Mouse (Mus musculus): Measurements from ENCODE around the gene Slc3a2.
"Not testable (repeated sequence)": the region's sequence is repeated elsewhere in the genome, so short reads cannot be mapped to it uniquely, and the experiment has no call there.

The Slc3a2 gene

DNA sequence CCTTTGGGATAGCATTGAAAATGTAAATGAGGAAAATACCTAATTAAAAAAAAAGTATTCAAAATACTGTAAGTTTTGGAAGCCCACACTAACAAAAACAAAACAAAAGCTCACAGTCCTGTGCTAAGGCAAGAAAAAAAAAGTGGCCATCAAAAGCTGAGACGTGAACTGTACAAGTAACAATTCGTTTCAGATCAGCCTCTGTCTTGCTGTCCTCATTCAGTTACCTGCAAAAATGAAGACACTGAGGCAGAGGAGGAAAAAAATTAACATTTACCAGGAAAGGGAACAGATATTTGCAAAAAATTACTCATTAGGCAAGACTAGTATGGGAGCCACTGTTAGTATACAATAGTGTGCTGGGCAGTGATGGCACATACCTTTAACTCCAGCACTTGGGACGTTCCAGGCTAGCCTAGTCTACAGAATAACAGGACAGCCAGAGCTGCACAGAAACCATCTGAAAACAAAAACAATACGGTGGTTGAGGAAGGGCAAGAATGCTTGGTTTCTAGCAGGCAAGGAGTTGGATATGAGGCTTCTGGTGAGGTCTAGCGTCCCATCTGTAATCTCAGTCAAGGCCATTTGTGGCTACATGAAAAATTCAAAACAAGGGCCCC, 4.4 kb upstream of the Slc3a2 start:
- no peak for DNase-seq (ENCODE audit: low spot score in 2 of 2)

DNA sequence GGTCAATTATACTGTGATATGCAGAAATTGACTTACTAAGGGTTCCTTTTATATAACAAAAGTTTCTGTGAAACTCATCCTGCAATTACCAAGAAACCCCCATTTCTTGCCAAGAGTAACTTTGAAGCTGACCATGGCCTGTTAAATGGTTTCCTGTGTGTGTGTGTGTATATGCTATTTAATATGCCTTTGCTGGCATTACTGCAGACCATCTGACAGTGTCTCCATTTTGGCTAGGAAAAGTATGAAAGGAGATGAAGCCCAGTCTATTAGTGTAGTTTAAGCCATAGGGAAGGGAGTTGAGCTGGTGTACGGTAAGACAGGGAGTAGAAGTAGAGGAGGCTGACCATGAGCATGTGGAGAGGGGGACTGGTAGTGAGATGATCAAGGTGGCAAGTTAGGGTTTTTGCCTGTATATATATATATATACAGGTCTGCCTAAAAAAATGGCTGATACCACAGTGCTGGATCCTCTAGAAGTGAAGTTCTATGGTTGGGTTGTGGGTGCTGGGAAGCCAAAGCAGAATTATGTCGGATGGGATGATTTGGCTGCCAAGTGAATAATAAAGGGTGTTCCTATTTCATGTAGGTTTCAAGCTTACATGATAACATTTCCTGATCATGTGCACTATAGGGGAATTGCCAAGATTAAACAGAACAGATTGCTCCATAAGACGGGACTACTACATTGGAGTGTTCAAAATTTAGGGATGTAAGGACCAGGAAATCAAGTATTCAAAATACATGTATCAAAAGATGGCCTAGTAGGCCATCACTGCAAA, 3.6 kb upstream of the Slc3a2 start:
- no peak for DNase-seq (ENCODE audit: low spot score in 2 of 2)

DNA sequence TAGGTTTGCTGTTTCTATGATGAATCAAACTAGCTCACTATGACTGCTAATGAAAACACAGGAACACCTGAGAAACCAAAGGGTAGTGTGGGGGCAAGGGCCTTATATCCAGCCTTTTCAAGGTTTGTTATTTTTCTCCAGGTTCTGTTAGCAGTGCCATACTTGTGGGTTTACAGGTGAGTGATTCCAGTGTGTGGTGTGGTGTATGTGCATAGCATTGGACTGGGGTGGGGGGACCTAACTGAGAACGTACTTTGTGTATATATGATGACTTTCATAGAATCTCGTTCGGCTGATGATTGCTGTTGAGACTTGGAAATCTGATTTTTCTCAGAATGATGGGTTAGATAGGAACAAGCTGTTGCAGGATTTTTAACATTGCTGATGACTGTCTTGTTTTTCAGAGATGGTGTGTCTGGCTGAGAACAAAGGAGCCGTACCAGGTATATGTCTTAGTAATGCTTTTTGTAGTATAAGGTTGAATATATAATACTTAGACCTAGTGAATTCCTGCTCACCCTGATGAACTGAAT, 2.0 kb upstream of the Slc3a2 start:
- DNase-seq (ENCODE audit: low spot score in 2 of 2), result no peak

DNA sequence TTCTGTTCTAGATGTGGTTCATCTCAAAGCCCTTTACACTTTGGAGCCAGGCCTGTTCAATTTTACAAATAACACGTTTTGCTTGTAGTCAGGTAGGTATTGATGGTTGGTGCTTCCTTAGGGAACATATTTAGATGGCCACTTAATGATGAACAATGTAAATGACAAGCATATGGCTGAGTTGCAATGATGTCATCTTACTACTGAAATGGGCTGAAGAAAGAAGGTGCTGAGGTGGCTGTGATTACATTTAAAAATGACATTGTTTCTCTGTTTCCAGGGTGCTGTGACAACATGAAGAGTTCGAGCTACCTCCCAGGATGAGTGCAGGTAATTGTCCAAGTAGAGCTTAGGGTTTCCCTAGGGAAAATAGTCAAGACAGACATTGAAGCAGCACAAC, 1.2 kb upstream of the Slc3a2 start:
- no peak for DNase-seq (ENCODE audit: low spot score in 2 of 2)

DNA sequence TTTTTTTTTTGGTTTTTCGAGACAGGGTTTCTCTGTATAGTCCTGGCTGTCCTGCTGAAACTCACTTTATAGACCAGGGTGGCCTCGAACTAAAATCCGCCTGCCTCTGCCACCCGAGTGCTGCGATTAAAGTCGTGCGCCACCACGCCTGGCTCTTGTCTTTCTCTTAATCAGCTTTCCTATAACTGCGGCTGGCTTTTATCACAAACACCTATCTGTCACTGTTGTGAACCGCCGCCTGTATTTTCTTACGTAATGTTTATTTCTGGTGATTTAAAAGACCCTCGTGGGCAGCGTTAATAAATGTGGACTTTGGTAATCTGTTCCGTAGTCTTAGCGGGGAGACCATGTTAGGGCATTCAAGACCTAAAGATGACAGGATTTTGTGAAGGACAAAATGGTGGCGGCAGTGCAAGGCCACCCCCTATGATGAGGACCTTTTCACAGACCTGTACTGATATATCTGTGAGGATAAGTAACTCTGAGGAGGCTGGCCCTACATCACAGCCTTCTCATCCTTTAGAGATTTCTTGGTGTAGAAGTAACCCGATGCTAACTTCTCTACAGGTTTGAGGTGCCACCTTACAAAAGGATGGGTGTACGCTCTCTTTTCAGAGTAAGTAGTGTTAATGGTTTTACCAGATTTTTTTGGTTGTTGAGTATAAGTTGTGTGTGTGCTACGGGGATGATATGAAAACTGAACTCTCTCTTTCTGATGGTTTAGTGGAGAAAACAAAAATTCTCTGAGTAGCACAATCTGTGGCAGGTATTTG, 591 bp upstream of the Slc3a2 start:
- no peak for DNase-seq (ENCODE audit: low spot score in 2 of 2)

DNA sequence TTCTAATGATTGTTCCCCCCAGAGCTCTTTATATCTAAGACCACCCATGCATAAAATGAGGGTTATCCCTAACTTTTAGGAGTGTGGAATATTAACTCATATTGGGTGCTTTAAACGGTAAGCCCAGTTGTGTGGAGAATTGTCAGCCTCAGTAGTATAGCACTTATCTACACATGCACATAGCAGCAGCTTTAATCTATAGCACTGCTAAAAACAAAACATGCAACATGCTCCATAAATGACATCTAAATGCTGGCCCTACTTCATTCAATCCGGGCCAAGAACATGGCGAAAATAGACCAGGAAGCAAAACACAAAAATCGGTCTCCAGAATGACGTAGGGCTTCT, 636 bp downstream of the Slc3a2 start:
- DNase-seq (ENCODE audit: low spot score in 2 of 2), result no peak

DNA sequence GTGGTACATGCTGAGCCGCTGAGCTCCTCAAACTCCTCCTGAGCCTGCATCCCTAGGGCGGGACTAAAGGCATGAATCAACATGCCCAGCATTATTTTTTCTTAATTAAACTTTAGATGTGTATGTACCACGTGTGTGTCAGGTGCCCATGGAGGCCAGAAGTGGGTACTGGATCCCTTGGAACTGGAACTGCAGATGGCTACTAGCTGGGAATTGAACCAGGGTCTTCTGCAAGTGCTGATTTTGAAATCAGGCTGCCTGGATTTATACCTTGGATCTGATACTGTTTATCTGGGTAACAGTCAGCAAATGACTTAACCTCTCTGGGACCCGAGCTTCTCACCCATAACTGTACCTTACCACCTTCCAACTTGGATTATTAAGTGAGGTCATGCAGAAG, 1.1 kb downstream of the Slc3a2 start:
- DNase-seq (ENCODE audit: low spot score in 2 of 2), result no peak

DNA sequence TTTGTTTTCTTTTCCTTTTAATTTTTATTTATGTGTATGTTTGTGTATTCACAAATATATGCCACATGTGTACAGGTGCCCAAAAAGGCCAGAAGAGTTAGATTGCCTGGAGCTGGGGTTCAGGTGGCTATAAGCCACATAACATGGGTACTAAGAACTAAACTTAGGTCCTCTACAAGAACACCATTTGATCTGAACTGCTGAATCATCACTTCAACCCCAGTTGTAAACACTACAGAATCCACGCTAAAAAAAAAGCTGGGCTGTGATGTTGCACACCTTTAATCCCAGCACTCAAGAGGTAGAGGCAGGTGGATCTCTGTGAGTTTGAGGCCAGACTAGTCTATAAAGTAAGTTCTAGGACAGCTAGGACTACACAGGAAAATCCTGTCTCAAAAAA, 1.8 kb downstream of the Slc3a2 start:
- DNase-seq (ENCODE audit: low spot score in 2 of 2), result no peak

DNA sequence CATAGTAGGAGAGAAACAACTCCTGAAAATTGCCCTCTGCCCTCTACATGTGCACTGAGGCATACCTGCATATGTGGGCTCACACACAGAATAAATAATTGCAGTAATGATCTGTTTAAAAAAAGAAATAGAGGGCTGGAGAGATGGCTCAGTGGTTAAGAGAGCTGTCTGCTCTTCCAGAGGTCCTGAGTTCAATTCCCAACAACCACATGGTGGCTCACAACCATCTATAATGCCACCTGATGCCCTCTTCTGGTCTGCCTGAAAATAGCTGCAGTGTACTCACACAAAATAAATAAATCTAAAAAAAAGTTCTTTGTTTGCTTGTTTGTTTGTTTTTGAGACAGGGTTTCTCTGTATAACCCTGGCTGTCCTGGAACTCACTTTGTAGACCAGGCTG, 4.1 kb downstream of the Slc3a2 start:
- DNase-seq (ENCODE audit: low spot score in 2 of 2), result not testable (repeated sequence)

DNA sequence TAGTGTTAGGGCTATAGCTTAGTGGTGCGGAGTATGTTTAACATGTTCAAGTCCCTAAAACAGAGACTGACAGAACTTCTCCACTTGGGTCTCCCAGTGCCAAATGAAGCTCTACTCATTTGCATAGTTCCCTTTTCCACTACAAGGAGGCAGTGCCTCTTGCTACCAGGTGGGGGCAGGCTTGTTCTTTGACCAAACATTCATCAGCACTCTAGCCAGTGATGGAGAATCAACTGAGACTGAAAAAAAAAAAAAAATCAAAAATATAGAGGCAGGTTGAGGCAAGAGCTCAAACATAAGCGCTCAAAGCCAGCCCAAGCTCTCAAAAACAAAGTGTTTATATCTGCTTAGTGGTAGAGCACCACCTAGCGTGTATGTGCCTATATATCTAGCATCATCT, 4.8 kb downstream of the Slc3a2 start:
- DNase-seq (ENCODE audit: low spot score in 2 of 2), result peak; percentile 71 to 73

DNA sequence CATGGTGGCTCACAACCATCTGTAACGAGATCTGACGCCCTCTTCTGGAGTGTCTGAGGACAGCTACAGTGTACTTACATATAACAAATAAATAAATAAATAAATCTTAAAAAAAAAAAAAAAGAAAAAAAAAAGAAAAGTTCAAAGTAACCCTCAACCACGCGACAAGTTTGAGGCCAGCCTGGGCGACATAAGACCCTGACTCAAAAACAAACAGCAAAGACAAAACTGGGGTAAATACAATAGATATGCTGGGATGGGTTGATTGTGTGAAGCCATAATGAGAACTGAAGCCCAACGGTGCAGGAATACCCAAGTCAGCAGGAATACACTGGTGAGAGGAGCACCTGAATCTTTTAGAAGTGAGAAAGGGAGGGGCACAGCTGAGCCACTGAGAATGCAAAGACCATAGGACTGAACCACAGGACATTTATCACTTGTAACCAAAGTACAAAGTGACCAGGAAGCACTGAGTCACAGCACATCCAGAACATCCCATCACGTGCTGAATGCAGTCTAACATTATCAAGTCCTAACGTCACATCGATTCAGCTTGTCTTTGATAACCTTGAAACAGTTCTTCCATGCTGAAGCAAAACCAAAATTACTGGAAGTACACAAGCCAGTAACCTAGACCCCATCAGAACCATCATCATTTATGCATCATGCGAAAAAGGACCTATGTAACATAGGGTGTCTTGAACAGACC, 6.2 kb downstream of the Slc3a2 start:
- no peak for DNase-seq (ENCODE audit: low spot score in 2 of 2)

DNA sequence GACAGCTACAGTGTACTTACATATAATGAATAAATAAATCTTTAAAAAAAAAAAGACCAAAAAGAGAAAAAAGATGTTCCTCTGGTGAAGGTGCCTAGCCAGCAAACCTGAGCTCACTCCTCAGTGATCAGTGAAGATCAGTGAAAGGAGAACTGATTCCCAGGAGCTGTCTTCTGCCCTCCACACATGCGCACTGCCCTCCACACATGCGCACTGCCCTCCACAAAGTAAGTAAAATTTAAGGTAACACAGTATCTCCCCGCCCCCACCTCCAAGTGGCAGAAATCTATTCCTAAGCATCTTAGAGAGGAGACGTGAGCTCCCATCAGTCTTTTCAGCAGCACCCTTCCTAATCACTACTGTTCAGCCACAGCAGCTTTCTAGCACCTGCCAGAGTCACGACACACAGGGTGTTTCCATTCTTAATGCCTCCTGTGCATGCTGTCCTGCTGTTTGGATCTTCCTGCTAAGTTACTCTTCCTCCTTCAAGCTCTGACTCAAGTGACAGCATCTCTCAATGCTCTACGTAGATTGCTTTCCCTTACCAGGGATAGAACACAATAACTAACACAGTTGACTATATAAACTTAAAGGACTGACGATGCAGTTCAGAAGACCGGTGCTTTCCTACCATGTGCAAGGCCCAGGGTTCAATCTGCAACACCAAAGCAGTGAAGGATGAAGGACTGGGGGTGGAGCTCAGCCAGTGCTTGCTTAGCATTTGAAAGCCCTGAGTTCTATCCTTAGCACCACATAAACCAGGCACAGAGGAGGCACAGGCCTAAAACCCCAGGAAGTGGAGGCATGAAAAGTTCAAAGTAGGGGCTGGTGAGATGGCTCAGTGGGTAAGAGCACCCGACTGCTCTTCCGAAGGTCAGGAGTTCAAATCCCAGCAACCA, 7.1 kb downstream of the Slc3a2 start:
- DNase-seq (ENCODE audit: low spot score in 2 of 2), result no peak

DNA sequence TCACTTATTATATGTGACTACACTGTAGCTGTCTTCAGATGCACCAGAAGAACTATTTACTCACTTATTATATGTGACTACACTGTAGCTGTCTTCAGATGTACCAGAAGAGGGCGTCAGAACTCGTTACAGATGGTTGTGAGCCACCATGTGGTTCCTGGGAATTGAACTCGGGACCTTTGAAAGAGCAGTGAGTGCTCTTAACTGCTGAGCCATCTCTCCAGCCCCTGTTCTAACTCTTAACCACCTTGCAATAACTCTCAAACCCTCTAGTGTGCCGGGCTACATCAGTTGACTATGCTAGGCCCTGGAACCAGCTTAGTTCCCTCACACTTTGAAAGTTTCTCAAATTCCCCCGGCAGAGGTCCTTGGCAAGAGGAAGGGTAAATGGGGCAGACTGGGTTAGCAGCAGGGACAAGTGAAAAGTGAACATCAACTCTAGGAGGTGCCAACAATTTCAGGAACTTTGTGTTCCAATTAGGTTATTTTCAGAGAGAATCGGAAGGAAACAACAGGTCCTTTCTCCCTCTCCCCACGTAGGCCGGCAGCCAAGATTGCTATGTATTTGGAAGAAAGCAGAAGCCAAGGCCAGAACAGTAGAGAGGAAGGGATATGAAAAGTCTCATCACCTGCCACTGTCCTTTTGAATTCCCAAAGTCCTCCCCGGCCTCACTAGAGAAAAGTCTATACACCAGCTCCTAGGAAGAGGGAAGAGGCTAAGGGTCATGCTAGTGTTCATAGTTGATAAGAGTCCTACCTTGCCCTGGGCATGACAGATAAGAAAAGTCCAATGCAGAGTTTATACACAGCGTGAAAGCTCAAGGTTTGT, 8.3 kb downstream of the Slc3a2 start:
- DNase-seq (ENCODE audit: low spot score in 2 of 2), result peak; percentile 47 to 74

DNA sequence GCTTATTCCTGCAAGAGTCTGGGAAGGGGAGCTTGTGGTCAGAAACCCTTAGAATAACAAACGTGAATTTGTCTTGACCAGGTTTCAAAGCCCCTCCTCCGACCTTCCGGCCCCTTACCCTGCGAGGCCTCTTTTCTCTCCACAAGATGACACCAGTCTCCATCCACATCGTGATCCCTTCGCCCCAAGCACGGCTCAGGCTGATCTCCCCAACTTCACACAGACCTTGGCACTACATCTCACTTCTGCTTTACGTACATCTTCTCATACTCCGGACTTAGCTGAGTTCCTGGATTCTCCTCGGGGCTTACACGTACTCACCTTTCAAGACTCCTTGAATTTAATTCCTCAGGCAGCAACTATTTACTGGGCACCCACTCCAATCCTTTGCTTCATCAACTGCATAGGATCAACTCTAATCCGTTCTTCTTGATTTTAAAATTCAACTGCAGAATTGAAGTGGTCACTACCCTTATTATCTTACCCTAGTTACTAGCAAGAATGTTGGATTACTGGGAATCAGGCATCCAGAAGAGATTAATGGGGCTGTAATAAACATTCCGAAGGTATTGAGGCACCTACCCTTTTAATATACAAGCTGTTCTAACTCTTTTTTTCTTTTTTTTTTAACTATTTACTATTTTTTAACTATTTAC, 9.0 kb downstream of the Slc3a2 start:
- DNase-seq (ENCODE audit: low spot score in 2 of 2), result no peak

DNA sequence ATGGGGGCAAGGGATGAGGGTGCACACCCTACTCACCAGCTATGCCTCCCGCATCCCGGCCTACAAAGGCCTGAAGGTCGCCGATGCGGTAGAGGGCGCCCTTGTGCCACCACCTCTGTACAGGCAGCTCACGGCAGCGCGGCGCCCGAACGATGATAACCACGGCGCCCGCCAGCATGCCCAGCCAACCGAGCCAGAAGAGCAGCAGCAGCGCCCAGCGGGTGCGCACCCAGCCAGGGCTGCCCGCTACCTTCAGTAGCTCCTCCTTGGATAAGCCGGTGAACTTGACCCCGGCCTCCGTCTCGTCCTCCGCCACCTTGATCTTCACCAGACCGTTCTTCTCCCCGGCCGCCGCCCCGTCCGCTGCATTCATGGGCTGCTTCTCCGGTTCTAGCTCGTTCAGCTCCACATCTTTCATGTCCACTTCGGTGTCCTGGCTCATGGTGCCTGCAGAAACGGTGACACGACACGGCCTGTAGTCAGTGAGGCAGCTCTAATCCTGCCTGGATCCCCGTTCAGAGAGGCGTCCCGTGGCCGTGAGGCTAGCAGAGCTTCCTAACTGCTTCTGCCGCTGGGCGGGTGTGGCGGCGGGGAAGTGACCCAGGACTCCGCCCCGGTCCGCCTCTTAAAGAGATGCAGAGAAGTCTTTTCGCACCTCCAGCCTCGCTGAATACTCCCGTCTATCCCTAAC, 9.7 kb downstream of the Slc3a2 start:
- peak; percentile 95 to 96 for DNase-seq (ENCODE audit: low spot score in 2 of 2)

DNA sequence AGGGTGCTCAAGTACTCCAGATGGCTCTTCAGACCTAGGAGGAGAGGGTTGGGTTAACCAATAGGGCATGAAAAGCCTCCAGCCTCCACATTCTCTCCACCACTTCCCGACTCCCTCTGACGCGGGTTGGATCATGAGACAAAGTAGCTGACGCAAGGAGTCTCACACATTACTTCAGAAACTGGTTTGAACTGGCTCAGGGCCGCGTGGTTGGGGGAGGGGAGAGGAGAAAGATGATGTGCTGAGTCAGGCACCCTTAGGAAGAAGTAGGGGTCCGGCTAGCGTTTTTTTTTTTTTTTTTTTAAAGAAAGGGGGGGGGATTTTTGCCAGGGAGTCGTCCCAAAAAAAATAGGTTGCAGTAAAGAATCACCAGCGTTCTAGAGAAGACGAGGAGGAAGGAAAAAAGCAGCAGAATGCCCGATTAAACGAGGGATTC, 10.3 kb downstream of the Slc3a2 start:
- peak; percentile 45 to 73 for DNase-seq (ENCODE audit: low spot score in 2 of 2)

DNA sequence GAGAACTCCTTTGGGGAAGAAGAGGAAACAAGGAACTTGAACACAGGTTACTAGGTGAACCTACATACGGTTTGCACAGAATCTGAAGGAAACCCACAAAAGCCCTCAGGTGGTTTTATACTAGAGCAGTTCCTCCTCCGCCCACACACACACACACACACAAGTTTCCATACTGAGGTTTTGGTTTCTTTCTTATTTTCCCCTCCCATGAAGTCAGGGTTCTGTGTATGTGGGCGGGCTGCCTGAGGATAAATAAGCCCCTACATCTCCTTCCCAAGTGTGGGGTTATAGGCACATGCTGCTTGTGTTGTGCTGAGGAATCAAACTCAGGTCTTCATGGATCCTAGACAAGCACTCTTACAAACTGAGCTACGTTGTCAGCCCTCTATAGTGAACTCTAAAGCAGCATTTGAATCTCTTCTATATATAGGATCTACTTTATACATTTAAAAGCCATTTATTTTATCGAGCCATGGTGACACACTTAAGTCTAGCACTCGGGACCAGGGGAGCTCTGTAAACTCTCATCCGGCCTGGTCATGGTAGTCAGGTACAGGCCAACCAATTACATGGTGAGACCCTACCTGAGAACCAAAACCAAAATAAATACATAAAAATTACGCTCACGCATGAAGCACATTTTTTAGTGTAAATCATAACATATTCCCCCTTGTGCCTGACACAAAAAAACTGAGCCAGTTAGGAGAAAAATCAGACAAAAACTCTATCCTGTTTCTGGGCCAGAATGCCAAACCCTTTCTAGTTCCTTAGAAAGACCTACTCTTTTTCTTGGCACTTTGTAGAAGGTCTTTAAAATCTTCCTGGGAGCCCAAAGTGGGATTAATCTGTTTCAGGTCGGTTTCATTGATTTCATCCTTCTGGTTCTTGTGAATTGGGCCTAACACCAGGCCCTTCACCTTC, 11.0 kb downstream of the Slc3a2 start:
- peak; percentile 76 to 83 for DNase-seq (ENCODE audit: low spot score in 2 of 2)

DNA sequence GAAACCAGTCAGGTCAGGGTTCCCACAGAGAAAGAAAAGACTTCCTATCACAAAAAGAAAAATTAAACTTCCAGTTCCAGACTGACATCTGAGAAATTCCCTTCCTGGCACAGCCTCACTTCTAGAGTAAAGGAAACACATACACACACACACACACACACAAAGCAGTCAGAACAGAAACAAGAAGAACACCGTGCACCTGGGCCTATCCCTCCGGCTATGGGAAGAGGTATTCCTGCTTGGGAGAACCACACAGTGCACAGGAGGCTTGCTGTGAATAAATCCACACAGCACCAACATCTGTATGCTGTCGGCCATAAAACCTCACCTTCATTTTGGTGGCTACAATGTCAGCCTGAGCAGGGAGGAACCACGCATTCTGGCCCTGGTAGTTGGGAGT, 11.7 kb downstream of the Slc3a2 start:
- no peak for DNase-seq (ENCODE audit: low spot score in 2 of 2)
